Mouse (Mus musculus): ENCODE measurements around the gene Arid1b.

DNA sequence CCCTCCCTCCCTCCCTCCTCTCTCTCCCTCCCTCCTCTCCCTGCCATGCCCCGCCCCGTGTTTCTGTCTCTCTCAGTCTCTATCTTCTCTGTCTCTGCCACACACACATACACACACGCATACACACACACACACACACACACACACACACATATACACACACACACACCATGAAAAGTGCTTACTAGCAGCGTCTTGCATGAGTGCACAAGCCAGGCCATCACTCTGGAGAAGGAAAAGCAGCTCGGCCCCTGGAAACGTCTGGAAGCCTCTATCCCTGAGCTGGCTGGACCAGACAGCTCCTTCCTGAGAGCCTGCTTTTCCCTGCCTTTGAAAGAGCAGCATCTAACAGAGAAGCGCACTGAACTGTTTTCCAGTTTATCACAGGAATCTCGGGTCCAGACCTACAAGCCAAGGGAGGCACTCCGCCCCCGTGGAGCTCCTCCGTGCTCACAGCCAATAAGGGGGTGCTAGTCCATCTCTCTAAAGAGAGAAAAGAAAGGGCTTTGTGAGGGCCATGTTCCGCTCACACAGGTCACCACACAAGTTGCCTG is 47.6 kb upstream of the Arid1b start:
- TF ChIP-seq GATA1 (IDR thresholded peaks at IDR 0.05; ENCODE audit: borderline replicate concordance, low read length) = no peak
- no peak for TF ChIP-seq FLI1 (IDR thresholded peaks at IDR 0.05; ENCODE audit: low read length)

All from megakaryocyte, embryonic 14.5 days (primary cell).